Mouse (Mus musculus): ENCODE measurements around the gene Fgf15.
A peak's percentile ranks its signal among the peaks of the same experiment; 100 is the strongest.

DNA sequence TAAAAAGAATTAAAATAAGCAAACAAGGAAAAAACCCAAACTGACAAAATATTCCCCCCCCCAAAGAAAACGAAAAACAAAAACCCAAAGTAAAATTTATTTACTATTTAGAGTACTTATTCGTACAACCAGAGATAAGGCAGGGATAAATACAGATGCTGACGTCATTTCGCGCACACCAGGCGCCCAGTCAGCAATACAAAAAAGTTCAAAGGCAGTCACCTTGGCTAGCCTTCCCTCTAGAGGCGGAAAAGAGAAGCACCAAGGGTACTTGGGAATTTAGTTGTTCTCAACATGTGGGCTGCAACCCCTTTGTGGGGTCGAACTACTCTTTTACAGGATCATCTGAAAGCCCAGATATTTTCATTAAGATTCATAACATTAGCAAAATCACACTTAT is 11.5 kb downstream of the Fgf15 start:
- no peak for TF ChIP-seq POLR2A (IDR thresholded peaks at IDR 0.05; ENCODE audit: insufficient read depth, low read depth, low read length)
- TF ChIP-seq CTCF (IDR thresholded peaks at IDR 0.05) = peak; percentile 62
